Mouse (Mus musculus) neural tube, embryonic 11.5 days (tissue): ENCODE results near the gene Ikzf4. TPM values are rescaled to one million over a fixed set of nuclear protein-coding genes. Genes with fewer than 3 reads are reported as not detected.

Experiments
- ATAC-seq: fragments of 200-750 bp; cut with Nextera tagmentation; 2 replicates; pipeline ENCODE4 v1.8.0; 2017; ENCODE audit warnings: moderate number of reproducible peaks, mild to moderate bottlenecking, moderate TSS enrichment, moderate library complexity; ENCODE audit not compliant: insufficient read depth, low FRiP score, low TSS enrichment
- DNase-seq: peaks from one replicate; pipeline ENCODE4 v3.0.0-alpha.2; 2015; ENCODE audit warnings: low spot score
- H3K27ac ChIP-seq: fragments of 300-500 bp; sonication (generic); 2 replicates; pipeline ENCODE4 v1.5.1; 2014; ENCODE audit warnings: low read depth, mild to moderate bottlenecking, low read length
- H3K27me3 ChIP-seq: fragments of 300-500 bp; sonication (generic); 2 replicates; pipeline ENCODE4 v1.6.1; 2014; ENCODE audit warnings: mild to moderate bottlenecking, low read length, mixed read lengths; ENCODE audit not compliant: control insufficient read depth, insufficient read depth
- H3K36me3 ChIP-seq: fragments of 300-500 bp; sonication (generic); 2 replicates; pipeline ENCODE4 v1.6.1; 2014; ENCODE audit warnings: mild to moderate bottlenecking, low read length, moderate library complexity, mixed read lengths; ENCODE audit not compliant: control insufficient read depth, insufficient read depth
- H3K4me1 ChIP-seq: fragments of 300-500 bp; sonication (generic); 2 replicates; pipeline ENCODE4 v1.6.1; 2014; ENCODE audit warnings: low read length, mixed read lengths; ENCODE audit not compliant: control insufficient read depth, insufficient read depth
- H3K4me2 ChIP-seq: fragments of 300-500 bp; sonication (generic); 2 replicates; pipeline ENCODE4 v1.6.1; 2014; ENCODE audit warnings: low read depth, mild to moderate bottlenecking, moderate library complexity
- H3K4me3 ChIP-seq: fragments of 300-500 bp; sonication (generic); 2 replicates; pipeline ENCODE4 v1.5.1; 2014; ENCODE audit warnings: low read depth, low read length
- H3K9ac ChIP-seq: fragments of 300-500 bp; sonication (generic); 2 replicates; pipeline ENCODE4 v1.6.1; 2014; ENCODE audit warnings: mild to moderate bottlenecking, low read length
- H3K9me3 ChIP-seq: fragments of 300-500 bp; sonication (generic); 2 replicates; pipeline ENCODE4 v1.6.1; 2016; ENCODE audit warnings: low read length; ENCODE audit not compliant: control insufficient read depth
- WGBS: fragments of 180-500 bp; shearing (Covaris S2); extraction: QIAGEN DNeasy Blood & Tissue Kit; methylation state at CpG from one replicate; pipeline ENCODE4 v1.1.7; 2014; 5-methylcytosine and 5-hydroxymethylcytosine counted together
- microRNA-seq: library from miRNA; unstranded; fragments of <30 nt; microRNA quantifications from one replicate; pipeline ENCODE4, GENCODE M21; 2016
- polyA plus RNA-seq: library from polyadenylated mRNA; unstranded; fragments of >200 nt; fragmentation: Nextera tagmentation; extraction: Ambion mirVana; gene quantifications from 2 replicates; pipeline ENCODE4 v1.2.1, GENCODE M21; 2014

The Ikzf4 gene
- polyA plus RNA-seq, 1 experiment from 2014 or later, result 5.1 TPM

DNA sequence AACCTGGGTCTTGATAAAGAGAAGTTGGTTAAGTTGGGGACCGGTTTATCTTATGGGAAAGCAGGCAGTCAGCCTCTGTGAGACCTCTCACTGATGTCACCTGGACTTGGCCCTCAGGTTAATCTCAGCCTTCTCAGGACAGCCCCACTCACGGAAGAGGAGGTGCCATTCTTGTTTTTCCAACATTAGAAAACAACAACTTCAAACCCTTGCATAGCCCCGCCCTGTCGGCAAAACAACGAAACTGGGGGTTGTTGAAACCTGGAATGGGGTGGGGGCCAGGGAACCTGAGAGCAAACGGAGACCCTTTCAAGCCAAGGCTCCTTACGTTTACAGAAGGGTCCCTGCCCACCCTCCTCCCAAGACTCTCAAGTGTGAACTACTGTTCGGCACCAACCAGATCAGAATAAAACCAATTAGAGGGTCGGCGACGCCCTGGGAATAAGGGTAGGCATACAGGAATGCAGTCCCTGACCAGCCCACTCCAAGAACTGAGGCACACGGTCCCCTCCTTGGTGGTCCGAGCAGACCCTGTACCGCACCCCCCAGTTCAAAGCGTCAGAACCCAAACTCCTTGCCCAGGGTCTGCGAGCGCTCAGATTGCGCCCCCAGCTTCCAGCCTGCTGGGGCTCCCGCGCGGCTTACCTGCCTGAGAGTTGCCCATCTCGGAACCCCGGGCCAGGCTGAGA, 56.9 kb downstream of the Ikzf4 start:
- Histone ChIP-seq H3K4me2 (peak overlapping the region; percentile 97), H3K4me3 (peak overlapping the region; percentile 63), H3K27ac (no peak overlapping the region), H3K9ac (peak overlapping the region; percentile 20), H3K27me3 (peaks cover 28% of the 10 kb centered on the region), H3K36me3 (no peaks in the 10 kb centered on the region), H3K9me3 (no peaks in the 10 kb centered on the region), H3K4me1 (no peaks in the 10 kb centered on the region)
- DNase-seq (no peak), ATAC-seq (no peak)
- WGBS, result 2% methylated on average over 23 of the region's 23 CpGs

DNA sequence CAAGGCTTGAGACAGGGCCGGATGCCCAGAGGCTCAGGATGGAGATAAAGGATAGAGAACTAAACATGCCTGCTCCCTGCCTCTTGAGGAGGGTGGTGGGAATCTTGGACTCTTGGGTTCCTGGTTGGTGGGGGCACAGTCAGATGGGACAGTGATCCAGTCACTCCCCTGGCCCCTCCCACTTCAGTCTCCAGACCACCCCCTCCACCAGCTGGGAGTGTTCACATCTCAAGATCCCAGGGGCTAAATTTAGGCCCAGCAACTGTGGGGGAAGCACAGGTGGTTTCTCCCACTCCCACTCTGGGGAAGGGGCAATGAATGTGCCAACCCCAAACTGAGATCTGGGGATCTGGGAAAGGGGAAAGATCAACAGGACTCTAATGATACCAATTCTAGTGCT, 57.7 kb downstream of the Ikzf4 start:
- Histone ChIP-seq H3K36me3 (no peaks in the 10 kb centered on the region), H3K4me3 (0 out of 2 replicates have a peak overlapping the region, but pooled peaks have one; percentile 4), H3K4me1 (no peaks in the 10 kb centered on the region), H3K9ac (no peak overlapping the region), H3K9me3 (no peaks in the 10 kb centered on the region), H3K27me3 (peaks cover 28% of the 10 kb centered on the region), H3K4me2 (peak overlapping the region; percentile 16; the same call in 1 of the 2 replicates), H3K27ac (no peak overlapping the region)
- no peak for ATAC-seq
- no peak for DNase-seq
- 46% methylated on average over 1 of the region's 1 CpGs for WGBS

DNA sequence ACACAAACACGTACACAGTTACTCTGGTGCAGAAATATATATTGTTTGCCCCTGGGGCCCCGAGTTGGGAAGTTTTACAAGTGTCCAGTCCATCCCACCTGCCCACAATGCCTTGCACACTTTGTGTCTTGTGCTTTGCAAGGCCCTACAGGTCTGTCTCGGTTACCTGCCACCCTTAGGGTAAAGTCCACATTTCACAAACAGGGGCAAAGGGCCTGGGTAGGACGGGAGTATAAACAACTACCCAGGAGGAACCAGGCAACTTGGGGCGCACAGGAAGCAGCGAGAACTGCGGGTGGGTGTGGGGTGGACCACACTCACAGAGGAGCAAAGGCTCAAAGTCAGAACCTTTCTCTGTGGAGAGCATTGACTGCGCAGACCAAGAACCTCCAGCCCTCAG, 58.1 kb downstream of the Ikzf4 start:
- H3K36me3 ChIP-seq, result no peaks in the 10 kb centered on the region
- H3K4me3 ChIP-seq, result 0 out of 2 replicates have a peak overlapping the region, but pooled peaks have one; percentile 4
- H3K27me3 ChIP-seq, result peaks cover 28% of the 10 kb centered on the region
- ATAC-seq (no peak), DNase-seq (no peak)
- no peaks in the 10 kb centered on the region for H3K9me3 ChIP-seq
- peak overlapping the region; percentile 16; the same call in 1 of the 2 replicates for H3K4me2 ChIP-seq
- WGBS, result 58% methylated on average over 8 of the region's 8 CpGs
- no peak overlapping the region; the same call in 1 of the 2 replicates for H3K9ac ChIP-seq
- no peak overlapping the region for H3K27ac ChIP-seq
- H3K4me1 ChIP-seq, result no peaks in the 10 kb centered on the region

DNA sequence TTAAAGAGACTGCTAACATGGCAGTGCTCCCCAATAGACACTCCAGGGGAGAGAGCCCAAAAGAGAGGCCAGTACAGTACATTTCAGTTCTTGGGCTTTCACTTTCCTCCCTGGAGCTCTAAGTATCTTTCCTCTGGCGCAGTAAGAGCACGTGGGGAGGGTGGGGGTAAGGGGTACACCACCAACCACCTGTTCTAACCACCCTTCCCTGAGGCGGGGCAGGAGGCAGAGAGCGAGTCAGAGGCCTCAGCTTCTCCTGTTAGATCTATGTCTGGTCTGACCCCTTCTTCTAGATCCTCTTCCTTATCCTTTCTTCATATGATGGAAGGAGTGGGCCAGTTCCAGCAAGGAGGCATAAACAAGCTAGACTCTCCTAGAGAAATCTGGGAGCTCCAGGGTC, 58.7 kb downstream of the Ikzf4 start:
- 55% methylated on average over 4 of the region's 4 CpGs for WGBS
- no peak overlapping the region for H3K27ac ChIP-seq
- H3K9ac ChIP-seq, result no peak overlapping the region
- H3K9me3 ChIP-seq, result no peaks in the 10 kb centered on the region
- ATAC-seq (no peak), DNase-seq (no peak)
- peak overlapping the region; percentile 15; the same call in 1 of the 2 replicates for H3K4me2 ChIP-seq
- H3K27me3 ChIP-seq, result peaks cover 28% of the 10 kb centered on the region
- H3K4me1 ChIP-seq, result no peaks in the 10 kb centered on the region
- H3K4me3 ChIP-seq, result no peak overlapping the region
- H3K36me3 ChIP-seq, result no peaks in the 10 kb centered on the region

DNA sequence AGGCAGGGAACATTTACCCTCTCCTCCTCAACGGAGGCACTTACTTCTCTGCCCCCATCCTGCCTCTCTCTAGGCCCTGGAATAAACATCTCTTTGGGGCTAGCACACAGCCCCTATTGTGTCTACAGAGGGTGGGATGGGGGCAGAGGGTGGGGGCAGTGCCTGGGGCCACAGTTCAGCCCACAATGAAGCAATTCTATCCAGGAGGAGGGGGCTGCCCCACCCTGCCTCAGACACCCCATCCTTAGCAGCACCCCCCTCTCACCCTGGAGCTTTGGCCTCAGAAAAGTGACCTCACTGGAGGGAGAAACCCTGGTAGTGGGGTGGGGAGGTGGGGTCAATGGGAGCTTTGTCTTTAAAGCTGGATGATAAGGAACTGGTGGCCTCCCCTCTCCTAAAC, 59.2 kb downstream of the Ikzf4 start:
- no peak overlapping the region for H3K27ac ChIP-seq
- 0 out of 2 replicates have a peak overlapping the region, but pooled peaks have one; percentile 3 for H3K4me2 ChIP-seq
- DNase-seq, result no peak
- no peaks in the 10 kb centered on the region for H3K4me1 ChIP-seq
- no peak overlapping the region for H3K4me3 ChIP-seq
- no peak for ATAC-seq
- 13% methylated on average over 1 of the region's 1 CpGs for WGBS
- no peak overlapping the region for H3K9ac ChIP-seq
- H3K27me3 ChIP-seq, result peaks cover 28% of the 10 kb centered on the region
- H3K36me3 ChIP-seq, result no peaks in the 10 kb centered on the region
- no peaks in the 10 kb centered on the region for H3K9me3 ChIP-seq

DNA sequence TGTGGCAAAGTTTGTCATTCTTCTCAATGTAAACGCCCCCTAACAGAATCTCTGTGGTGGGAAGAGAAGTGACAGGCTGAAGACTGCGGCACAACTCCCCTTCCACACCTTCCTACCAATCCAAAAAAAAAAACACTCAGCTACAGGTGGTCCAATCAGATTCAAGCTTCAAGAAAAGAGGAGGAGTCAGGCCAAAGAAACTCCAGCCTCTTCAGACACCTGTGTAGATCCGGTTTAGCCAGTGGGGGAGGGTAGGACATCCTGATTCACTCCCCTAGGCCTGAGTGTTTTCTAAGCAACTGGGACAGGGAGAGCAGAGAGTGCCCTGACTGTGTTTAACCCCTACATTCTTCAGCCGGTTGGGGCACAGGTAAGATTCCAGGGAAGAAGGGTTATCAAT, 61.4 kb downstream of the Ikzf4 start:
- no peak for ATAC-seq
- Histone ChIP-seq H3K27ac (no peak overlapping the region), H3K36me3 (no peaks in the 10 kb centered on the region), H3K4me2 (no peak overlapping the region), H3K4me1 (no peaks in the 10 kb centered on the region), H3K9ac (no peak overlapping the region), H3K27me3 (peaks cover 25% of the 10 kb centered on the region), H3K4me3 (no peak overlapping the region), H3K9me3 (no peaks in the 10 kb centered on the region)
- DNase-seq, result no peak
- WGBS, result 6% methylated on average over 4 of the region's 4 CpGs

DNA sequence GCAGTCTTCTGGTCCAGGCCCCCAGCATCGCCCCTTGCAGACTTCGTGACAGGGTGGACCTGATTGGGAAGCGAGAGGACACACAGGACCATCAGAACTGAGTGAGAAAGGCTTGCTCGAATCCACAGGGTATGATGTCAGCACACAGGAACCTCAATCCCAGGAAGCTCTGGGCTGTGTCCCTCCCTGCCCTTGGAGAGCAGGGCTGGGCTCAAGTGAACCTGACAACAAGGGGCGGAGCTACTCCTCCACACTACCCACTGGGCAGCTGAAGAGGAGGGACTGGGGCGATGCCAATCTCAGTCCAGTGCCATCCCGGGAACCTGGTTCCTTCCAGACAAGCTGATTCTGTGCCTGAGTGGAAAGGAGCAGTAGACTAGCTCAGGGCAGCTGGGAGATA, 62.1 kb downstream of the Ikzf4 start:
- no peak for ATAC-seq
- 25% methylated on average over 7 of the region's 7 CpGs for WGBS

More for the DNA sequence above, 62.1 kb downstream of the Ikzf4 start:
- no peak for DNase-seq
- Histone ChIP-seq H3K27ac (no peak overlapping the region), H3K4me1 (no peaks in the 10 kb centered on the region), H3K36me3 (no peaks in the 10 kb centered on the region), H3K9ac (no peak overlapping the region), H3K9me3 (no peaks in the 10 kb centered on the region), H3K27me3 (peaks cover 17% of the 10 kb centered on the region), H3K4me2 (no peak overlapping the region), H3K4me3 (no peak overlapping the region)

Small RNAs within 50 kb of the gene (microRNA-seq; reads per million reads assigned to microRNA genes)
- not detected for gene Mir6917

Other genes with a start within 250 kb of the Ikzf4 start
- not detected in 2 replicates for gene Slc39a5, start 244.8 kb downstream of the Ikzf4 start, polyA plus RNA-seq
- 115 and 127 TPM in 2 replicates for gene Nabp2, start 234.5 kb downstream of the Ikzf4 start, polyA plus RNA-seq
- gene Rnf41, start 234.3 kb downstream of the Ikzf4 start, polyA plus RNA-seq, result 43.5 and 46.8 TPM in 2 replicates
- 124 and 125 TPM in 2 replicates for gene Smarcc2, start 186.7 kb downstream of the Ikzf4 start, polyA plus RNA-seq
- gene Myl6, start 151.8 kb downstream of the Ikzf4 start, polyA plus RNA-seq, result 776 and 804 TPM in 2 replicates
- 2.4 and 3.5 TPM in 2 replicates for gene Myl6b, start 147.3 kb downstream of the Ikzf4 start, polyA plus RNA-seq
- gene Esyt1, start 120.1 kb downstream of the Ikzf4 start, polyA plus RNA-seq, result 27.3 and 34.1 TPM in 2 replicates
- gene Zc3h10, start 98.2 kb downstream of the Ikzf4 start, polyA plus RNA-seq, result 16.6 and 18.3 TPM in 2 replicates
- gene Rpl41, start 96.7 kb downstream of the Ikzf4 start, polyA plus RNA-seq, result 3,132 and 3,213 TPM in 2 replicates
- gene Pa2g4, start 80.0 kb downstream of the Ikzf4 start, polyA plus RNA-seq, result 245 and 251 TPM in 2 replicates
- gene Erbb3, start 56.3 kb downstream of the Ikzf4 start, polyA plus RNA-seq, result 14.4 and 17.3 TPM in 2 replicates
- 626 and 686 TPM in 2 replicates for gene Rps26, start 19.2 kb downstream of the Ikzf4 start, polyA plus RNA-seq
- 15.6 and 17.2 TPM in 2 replicates for gene Suox, start 28.1 kb upstream of the Ikzf4 start, polyA plus RNA-seq
- gene Rab5b, start 50.3 kb upstream of the Ikzf4 start, polyA plus RNA-seq, result 82.2 and 82.9 TPM in 2 replicates
- gene Pmel, start 58.2 kb upstream of the Ikzf4 start, polyA plus RNA-seq, result 4.0 and 4.6 TPM in 2 replicates
- 93.9 and 99.5 TPM in 2 replicates for gene Cdk2, start 59.0 kb upstream of the Ikzf4 start, polyA plus RNA-seq
- 5.8 and 6.2 TPM in 2 replicates for gene Dgka, start 98.9 kb upstream of the Ikzf4 start, polyA plus RNA-seq
- gene Pym1, start 101.9 kb upstream of the Ikzf4 start, polyA plus RNA-seq, result 47.8 and 50.2 TPM in 2 replicates
- gene Mmp19, start 144.9 kb upstream of the Ikzf4 start, polyA plus RNA-seq, result 0.32 and 0.41 TPM in 2 replicates
- 39.3 and 42.8 TPM in 2 replicates for gene Dnajc14, start 158.1 kb upstream of the Ikzf4 start, polyA plus RNA-seq
- 16.7 and 16.9 TPM in 2 replicates for gene Tmem198b, start 158.4 kb upstream of the Ikzf4 start, polyA plus RNA-seq
- 233 and 234 TPM in 2 replicates for gene Sarnp, start 171.3 kb upstream of the Ikzf4 start, polyA plus RNA-seq
- 59.2 and 64.6 TPM in 2 replicates for gene Ormdl2, start 175.7 kb upstream of the Ikzf4 start, polyA plus RNA-seq
- 16.4 and 17.7 TPM in 2 replicates for gene Gdf11, start 245.7 kb upstream of the Ikzf4 start, polyA plus RNA-seq